Mouse (Mus musculus): ENCODE results near the gene Ampd3.

DNA sequence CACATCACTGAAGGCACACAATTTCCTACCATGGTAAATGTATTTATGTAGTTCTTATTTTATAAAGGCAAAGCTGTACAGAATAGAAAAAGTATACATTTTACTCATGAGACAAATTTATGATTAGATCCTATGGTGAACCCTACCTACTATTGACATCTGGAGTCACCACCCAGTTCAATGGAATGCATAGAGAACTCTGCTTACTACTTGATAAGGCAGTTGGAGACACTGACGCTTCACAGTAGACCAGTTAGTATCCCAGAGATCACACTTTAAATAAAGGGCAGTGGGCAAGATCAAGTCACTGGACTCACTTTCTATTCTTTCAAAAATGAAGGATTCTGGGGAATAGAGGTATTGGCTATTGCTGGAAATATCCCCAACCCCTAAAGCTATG lies 46.0 kb downstream of the Ampd3 start:
- TF ChIP-seq CTCF (IDR thresholded peaks at IDR 0.05; ENCODE audit: insufficient read depth, low read depth, low read length) (no peak), POLR2A (IDR thresholded peaks at IDR 0.05; ENCODE audit: insufficient read depth, low read depth, low read length) (no peak)
